Mouse (Mus musculus): ENCODE measurements around the gene Ankfn1.

GRCm38 (mm10) chr11:89462216-89462615 is 315.2 kb downstream of the Ankfn1 start:
- TF ChIP-seq GATA1 (IDR thresholded peaks at IDR 0.05; ENCODE audit: low read length) (no peak), TAL1 (IDR thresholded peaks at IDR 0.05; ENCODE audit: low read length) (no peak)

Data from erythroblast, embryonic 14.5 days (primary cell).